Mouse (Mus musculus) natural killer cell, adult 2 months (primary cell): ENCODE measurements around the gene Camk2g.

Experiments
- DNase-seq, 2 experiments: peaks; one replicate each; pipeline ENCODE4 v3.0.0; 2022; ENCODE audit warnings: low spot score in 2 of 2

Gene Camk2g

GRCm38 (mm10) chr14:20785231-20785630, 8.7 kb downstream of the Camk2g start:
- DNase-seq, result peak; percentile 77 to 86

DNA sequence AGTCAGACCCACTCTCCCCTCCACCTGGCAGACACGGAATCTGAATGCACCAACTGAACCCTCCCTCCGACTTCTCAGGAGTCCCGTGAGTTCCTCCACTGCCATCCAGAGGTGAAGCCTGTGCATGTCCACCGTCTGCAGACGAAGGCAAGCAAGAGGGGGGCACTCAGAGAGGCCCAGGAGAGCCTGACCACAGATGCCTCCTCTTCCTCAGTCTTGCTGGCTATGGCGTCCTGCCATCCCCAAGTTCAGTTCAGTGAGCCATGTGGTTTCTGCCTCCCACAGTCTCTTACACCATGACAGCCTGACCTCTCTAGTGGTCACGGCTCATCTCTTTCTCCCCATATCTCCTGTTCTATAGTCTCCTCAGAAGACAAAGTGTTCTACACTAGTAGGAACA, 9.2 kb downstream of the Camk2g start:
- DNase-seq, result peak; percentile 28 to 49

- no peak for DNase-seq
These were observed 10.4 kb downstream of the Camk2g start for GRCm38 (mm10) chr14:20783526-20783925.

DNA sequence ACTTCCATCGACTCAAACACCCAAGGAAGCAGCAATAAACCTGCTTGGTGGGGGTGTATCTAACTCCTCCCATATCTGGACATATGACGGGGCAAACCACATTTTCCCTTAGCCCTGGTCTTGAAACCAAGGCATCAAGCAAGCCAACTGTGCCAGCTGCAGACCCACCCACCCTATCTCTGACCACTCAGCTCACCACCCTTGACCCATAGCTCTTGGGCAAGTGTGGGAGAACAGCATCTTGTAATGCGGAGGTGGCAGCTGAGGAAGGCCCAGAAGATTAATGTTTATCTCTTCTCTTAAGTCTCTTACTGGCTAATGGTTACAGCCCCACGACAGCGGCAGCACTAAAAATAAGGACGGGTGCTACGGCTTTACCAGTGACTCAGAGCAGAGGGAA, 11.0 kb downstream of the Camk2g start:
- DNase-seq, result no peak

GRCm38 (mm10) chr14:20780217-20780616, 13.7 kb downstream of the Camk2g start:
- DNase-seq, result no peak

- DNase-seq, result no peak
These were observed 15.4 kb downstream of the Camk2g start for GRCm38 (mm10) chr14:20778496-20778895.

DNA sequence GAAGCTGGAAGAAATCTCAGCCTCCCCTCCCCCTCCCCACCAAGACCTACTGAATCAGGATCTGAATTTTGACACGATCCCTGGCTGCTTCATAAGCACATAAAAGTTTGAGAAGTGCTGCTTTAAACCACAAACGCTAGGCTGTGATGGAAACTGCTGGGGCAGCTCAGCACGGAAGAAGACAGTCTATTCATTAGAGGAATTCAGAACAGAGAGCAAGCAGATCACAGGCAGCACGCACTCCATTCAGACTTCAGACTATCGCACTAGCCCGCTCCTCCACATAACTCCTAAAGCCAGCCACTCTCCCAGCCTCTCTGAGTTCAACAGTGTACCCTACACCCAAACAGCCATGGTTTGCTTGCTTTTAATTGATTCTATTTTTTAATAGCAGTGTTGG, 18.2 kb downstream of the Camk2g start:
- no peak for DNase-seq

DNA sequence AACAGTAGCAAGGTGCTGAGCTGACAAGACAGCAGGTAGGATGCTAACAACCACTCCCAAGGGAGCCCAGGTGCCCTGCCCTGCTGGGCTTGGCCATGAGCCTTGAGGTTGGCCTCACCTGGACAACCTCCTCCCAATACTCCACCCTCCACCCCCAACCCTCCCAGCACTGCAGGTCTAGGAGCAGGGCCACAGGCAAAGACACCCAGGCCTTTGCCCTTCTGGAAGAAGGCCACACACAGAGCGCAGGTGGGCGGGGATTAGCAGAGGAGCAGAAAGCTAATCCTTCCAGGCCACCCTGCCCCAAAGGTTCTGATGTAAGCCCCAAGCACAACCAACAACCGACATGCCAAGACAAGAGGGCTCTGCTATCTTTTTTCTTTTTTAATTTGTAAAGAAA, 20.5 kb downstream of the Camk2g start:
- DNase-seq, result no peak

GRCm38 (mm10) chr14:20772808-20773207, 21.1 kb downstream of the Camk2g start:
- DNase-seq, result peak; percentile 24 to 44

GRCm38 (mm10) chr14:20771941-20772340, 21.9 kb downstream of the Camk2g start:
- no peak for DNase-seq

GRCm38 (mm10) chr14:20768581-20768980, 25.3 kb downstream of the Camk2g start:
- no peak for DNase-seq

DNA sequence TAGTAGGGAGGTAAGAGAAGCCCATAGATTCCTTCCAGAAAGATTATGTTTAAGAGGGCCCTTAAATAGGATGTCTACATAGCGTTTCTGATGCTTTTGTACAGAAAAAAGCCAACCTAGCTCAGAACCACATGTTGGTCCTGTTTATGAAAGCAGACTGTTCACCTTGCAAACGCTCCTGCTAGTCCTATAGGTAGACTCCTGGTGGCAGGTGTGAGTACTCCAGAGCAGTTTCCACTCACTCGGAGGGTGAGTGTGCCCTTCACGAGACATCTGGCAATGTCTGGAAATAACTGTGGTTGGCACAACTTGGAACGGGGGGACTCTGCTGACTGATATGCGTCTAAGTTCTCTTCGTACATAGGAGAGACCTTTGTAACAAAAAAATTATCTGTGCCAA, 26.0 kb downstream of the Camk2g start:
- no peak for DNase-seq

DNA sequence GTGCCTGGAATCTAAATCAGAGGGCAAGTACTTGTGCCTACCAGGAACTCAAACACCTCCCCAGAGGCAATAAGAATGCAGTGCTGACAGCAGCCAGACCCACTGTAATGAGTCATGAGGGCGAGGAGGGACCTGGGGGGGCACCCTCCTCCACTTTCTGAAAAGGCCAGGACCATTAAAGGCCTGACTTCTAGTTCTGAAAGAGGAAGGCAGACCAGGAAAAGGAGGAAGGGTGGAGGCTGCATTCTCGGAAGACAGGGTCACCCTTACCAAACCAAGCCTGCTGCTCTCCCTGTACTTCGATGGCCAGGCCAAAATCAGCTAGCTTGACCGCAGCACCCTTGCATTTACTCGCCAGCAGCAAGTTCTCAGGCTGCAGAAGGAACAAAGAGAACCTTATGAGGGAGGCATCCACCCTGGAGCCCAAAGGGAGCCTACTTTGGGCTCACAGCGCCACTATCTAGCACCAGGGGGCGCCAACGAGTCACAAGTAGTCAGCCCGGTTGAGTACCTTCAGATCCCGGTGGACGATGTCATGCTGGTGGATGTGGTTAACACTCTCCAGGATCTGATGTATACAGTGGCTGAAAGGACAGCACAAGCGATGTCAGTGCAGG, 28.1 kb downstream of the Camk2g start:
- DNase-seq, result peak; percentile 87 to 90

DNA sequence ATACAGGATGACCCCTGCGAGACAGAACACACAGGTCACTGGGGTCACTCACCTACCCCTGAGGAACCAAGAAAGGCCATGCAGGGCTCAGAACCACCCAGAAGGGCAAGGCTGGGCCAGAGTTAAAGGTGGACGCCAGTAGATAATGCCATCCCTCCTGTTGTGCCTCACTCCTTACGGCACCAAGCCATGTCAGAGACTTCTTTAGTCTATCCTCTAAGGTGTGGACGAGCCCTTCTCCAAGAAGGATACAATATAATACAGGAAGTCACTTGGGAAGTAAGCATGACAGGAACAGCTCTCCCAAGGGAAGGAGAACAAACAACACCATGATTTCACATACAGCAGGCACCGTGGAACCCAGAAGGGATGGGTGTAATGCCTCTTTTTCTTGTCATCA, 28.9 kb downstream of the Camk2g start:
- DNase-seq, result no peak

DNA sequence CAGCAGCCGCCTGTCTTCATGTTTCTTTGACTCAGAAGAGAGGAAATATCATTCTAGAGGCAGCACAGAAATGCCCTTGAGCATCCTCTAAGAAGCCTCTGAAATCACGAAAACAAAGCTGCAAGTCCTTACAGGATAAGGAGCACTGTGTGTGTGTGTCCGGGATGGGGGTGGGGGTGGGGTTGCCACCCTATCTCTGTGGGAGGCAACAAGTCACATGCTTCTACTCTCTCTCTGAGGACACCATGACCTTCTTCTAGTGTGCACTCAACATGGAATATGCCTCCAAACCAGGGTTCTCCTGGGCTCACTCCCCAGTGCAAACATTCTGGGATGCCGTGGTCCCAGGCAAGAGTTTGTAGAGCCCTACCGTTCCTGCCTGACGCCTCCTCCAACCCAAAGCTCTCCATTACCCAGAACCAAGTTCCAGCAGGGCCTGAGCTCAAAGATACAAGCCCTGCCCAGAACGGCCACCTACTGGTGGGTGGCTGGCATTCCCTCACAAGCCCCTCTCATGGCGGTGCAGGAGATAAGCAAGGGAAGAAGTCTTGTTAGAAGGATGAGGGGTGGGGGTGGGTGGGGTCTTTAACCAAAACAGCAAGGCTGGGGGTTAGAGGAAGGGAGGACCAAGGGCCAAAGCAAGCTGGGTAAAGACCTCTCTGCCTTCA, 35.0 kb downstream of the Camk2g start:
- no peak for DNase-seq

DNA sequence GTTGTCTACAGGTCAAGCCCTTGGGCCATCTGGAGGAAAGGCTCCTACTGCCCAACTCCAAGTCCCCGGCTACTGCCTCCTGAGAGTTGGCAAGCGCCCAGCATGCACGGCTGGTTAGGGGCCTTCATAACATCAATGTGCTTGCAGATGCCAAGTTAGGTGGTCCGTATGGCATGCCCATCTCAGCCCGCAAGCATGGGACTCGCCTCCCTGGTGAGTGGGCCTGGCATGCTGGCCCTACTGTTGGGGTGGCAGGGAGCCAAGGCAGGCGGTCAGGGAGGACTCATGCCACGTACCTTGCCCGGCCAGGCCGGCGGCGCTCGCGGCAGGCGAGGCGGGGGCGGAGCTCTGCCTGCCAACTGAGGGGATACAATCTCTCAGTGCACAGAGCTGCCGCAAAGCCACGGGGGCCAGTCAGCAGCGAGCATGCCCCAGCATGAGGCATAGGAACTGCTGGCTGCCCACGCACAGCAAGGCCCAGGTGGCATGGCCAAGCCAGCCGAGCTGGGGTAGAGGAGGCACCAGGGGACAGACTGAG, 36.4 kb downstream of the Camk2g start:
- no peak for DNase-seq

GRCm38 (mm10) chr14:20753792-20754191, 40.1 kb downstream of the Camk2g start:
- DNase-seq, result no peak

DNA sequence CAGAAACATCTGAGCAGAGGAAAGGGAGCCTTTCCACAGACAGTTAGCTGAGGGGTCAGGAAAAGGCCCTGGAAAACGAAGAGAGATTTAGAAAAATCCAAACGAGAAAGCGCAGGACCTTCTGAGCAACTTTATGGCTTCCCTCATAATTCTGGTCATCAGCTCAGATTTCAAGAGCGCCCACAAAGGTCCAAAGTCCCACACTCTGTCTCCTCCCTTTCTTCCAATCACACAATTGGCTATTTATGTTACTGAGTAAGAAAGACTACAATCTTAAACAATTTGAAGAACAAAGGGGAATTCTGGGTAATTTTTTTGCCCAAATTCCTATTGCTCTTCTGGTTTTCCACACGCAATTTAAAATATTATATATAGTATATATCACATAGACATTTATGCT, 43.4 kb downstream of the Camk2g start:
- DNase-seq, result no peak

- DNase-seq, result no peak
These were observed 44.3 kb downstream of the Camk2g start for GRCm38 (mm10) chr14:20749494-20750051.

GRCm38 (mm10) chr14:20748388-20748787, 45.5 kb downstream of the Camk2g start:
- no peak for DNase-seq

DNA sequence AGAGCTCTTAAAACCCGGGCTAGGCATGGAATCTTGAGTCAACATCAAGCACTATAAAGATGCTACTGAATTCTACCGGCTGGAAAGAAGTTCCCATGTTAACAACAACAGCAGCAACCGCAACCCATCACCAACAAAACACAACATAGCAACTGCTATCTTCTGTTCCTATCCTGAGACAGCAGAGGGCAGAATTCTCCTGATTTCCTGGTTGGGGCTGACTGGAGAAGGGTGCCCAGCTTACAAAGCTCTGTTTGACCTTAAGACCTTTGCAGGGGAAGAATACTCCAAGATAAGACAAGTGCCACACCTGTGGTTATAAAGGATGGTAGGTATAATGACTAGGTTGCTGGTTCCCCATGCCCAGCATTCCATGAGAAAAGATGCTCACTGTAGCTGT, 47.0 kb downstream of the Camk2g start:
- no peak for DNase-seq

GRCm38 (mm10) chr14:20743614-20744013, 50.3 kb downstream of the Camk2g start:
- no peak for DNase-seq

DNA sequence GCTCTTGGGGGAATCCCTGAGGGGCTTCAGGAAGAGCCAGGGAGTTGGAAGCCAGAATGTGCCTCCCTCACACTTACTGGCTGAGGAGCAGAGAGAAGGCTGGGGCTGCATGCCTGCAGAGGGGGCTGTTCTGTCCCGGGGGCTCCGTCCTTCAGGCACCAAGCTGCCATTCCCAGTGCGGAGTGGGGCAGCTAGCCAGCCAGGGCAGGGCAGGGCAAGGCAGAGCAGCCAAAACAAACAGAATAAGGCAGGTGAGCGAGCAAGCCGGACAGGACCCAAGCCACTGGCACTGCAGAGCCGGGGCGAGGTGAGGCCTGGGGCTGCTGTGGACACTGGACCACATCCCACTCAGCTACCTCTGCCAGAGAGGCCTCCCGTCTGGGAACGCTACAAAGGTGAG, 52.6 kb downstream of the Camk2g start:
- no peak for DNase-seq
